Mouse (Mus musculus) MEL (cell line): ENCODE measurements around the gene Actn2. TPM values are rescaled to one million over a fixed set of nuclear protein-coding genes. Genes with fewer than 3 reads are reported as not detected.

ENCODE experiments used
- DNase-seq: peaks from one replicate; pipeline ENCODE4 v3.0.0; 2011; ENCODE audit warnings: low read depth, low spot score
- H3K27ac ChIP-seq: 2 replicates; pipeline ENCODE4 v1.5.1; 2012; ENCODE audit warnings: low read depth, mild to moderate bottlenecking, control low read depth, low read length, moderate library complexity; ENCODE audit not compliant: control insufficient read depth
- H3K27me3 ChIP-seq, 2 experiments: fragments of 150-350 bp in 1 of 2; sonication (generic) in 1 of 2; 2 replicates each; pipeline ENCODE4 v1.6.1; 2012; ENCODE audit warnings: low read length in 2 of 2, mild to moderate bottlenecking in 2 of 2, improper control_type of control experiment in 1 of 2, moderate library complexity in 1 of 2; ENCODE audit not compliant: insufficient read depth in 2 of 2, control insufficient read depth in 1 of 2
- H3K36me3 ChIP-seq, 2 experiments: 2 replicates each; pipeline ENCODE4 v1.6.1; 2012 to 2014; ENCODE audit warnings: low read length in 2 of 2, improper control_type of control experiment in 1 of 2, inconsistent platforms in 1 of 2, mild to moderate bottlenecking in 1 of 2; ENCODE audit not compliant: insufficient read depth in 2 of 2, control insufficient read depth in 1 of 2
- H3K4me1 ChIP-seq, 2 experiments: fragments of 150-350 bp in 1 of 2; sonication (generic) in 1 of 2; 2 replicates each; pipeline ENCODE4 v1.6.1; 2012; ENCODE audit warnings: low read length in 2 of 2, improper control_type of control experiment in 1 of 2, mild to moderate bottlenecking in 1 of 2; ENCODE audit not compliant: insufficient read depth in 2 of 2, control insufficient read depth in 1 of 2
- H3K4me3 ChIP-seq, 2 experiments: fragments of 150-350 bp in 1 of 2; sonication (generic) in 1 of 2; 2 replicates each; pipeline ENCODE4 v1.5.1; 2012; ENCODE audit warnings: low read depth in 2 of 2, low read length in 2 of 2, mild to moderate bottlenecking in 2 of 2, moderate library complexity in 2 of 2, control low read depth in 1 of 2, improper control_type of control experiment in 1 of 2; ENCODE audit not compliant: control insufficient read depth in 1 of 2, insufficient read depth in 1 of 2
- H3K79me2 ChIP-seq: 2 replicates; pipeline ENCODE4 v1.6.1; 2012; ENCODE audit warnings: mild to moderate bottlenecking, low read length, moderate library complexity; ENCODE audit not compliant: control insufficient read depth, poor library complexity, insufficient read depth
- H3K9ac ChIP-seq: 2 replicates; pipeline ENCODE4 v1.6.1; 2012; ENCODE audit warnings: low read depth, mild to moderate bottlenecking, control low read depth, low read length, moderate library complexity; ENCODE audit not compliant: control insufficient read depth, poor library complexity, severe bottlenecking
- H3K9me3 ChIP-seq: fragments of 150-350 bp; sonication (generic); replicated peaks from 2 replicates; pipeline ENCODE4 v1.6.1; 2012; ENCODE audit warnings: mild to moderate bottlenecking, low read length, improper control_type of control experiment, moderate library complexity; ENCODE audit not compliant: insufficient read depth
- BHLHE40 ChIP-seq: IDR thresholded peaks from 2 replicates; pipeline ENCODE4 v1.6.1; 2012; ENCODE audit warnings: low read depth, mild to moderate bottlenecking, inconsistent platforms, low read length, improper control_type of control experiment, borderline replicate concordance
- CHD1 ChIP-seq: IDR thresholded peaks from 2 replicates; pipeline ENCODE4 v1.6.1; 2012; ENCODE audit warnings: low read depth, mild to moderate bottlenecking, inconsistent platforms, low read length, improper control_type of control experiment
- CHD2 ChIP-seq: IDR thresholded peaks from 2 replicates; pipeline ENCODE4 v1.6.1; 2011; ENCODE audit warnings: low read length, improper control_type of control experiment
- CTCF ChIP-seq, 3 experiments: IDR thresholded peaks in 2 of 3; conservative IDR thresholded peaks in 1 of 3; 2 replicates each; pipeline ENCODE4 v1.5.1; 2011 to 2012; ENCODE audit warnings: low read length in 3 of 3, low read depth in 2 of 3, mild to moderate bottlenecking in 2 of 3, improper control_type of control experiment in 1 of 3, inconsistent platforms in 1 of 3, mixed read lengths in 1 of 3, moderate library complexity in 1 of 3; ENCODE audit not compliant: control insufficient read depth in 1 of 3, insufficient read depth in 1 of 3, poor library complexity in 1 of 3, severe bottlenecking in 1 of 3
- E2F4 ChIP-seq: IDR thresholded peaks from 2 replicates; pipeline ENCODE4 v1.6.1; 2011; ENCODE audit warnings: low read depth, low read length, improper control_type of control experiment, borderline replicate concordance
- ELF1 ChIP-seq: IDR thresholded peaks from 2 replicates; pipeline ENCODE4 v1.6.1; 2014; ENCODE audit warnings: low read depth, mild to moderate bottlenecking, inconsistent platforms, low read length, improper control_type of control experiment, moderate library complexity
- EP300 ChIP-seq, 2 experiments: IDR thresholded peaks; 2 replicates each; pipeline ENCODE4 v1.6.1; 2011; ENCODE audit warnings: improper control_type of control experiment in 2 of 2, low read length in 2 of 2, low read depth in 1 of 2, mild to moderate bottlenecking in 1 of 2
- GATA1 ChIP-seq: IDR thresholded peaks from 2 replicates; pipeline ENCODE4 v1.6.1; 2011; ENCODE audit warnings: low read depth, low read length, improper control_type of control experiment
- JUND ChIP-seq: IDR thresholded peaks from 2 replicates; pipeline ENCODE4 v1.6.1; 2011; ENCODE audit warnings: low read depth, mild to moderate bottlenecking, improper control_type of control experiment, low read length
- MAX ChIP-seq: IDR thresholded peaks from 2 replicates; pipeline ENCODE4 v1.6.1; 2011; ENCODE audit warnings: low read length, improper control_type of control experiment
- MYC ChIP-seq: IDR thresholded peaks from 2 replicates; pipeline ENCODE4 v1.6.1; 2011; ENCODE audit warnings: low read depth, mild to moderate bottlenecking, low read length, improper control_type of control experiment, moderate library complexity
- NRF1 ChIP-seq: IDR thresholded peaks from 2 replicates; pipeline ENCODE4 v1.6.1; 2014; ENCODE audit warnings: low read depth, mild to moderate bottlenecking, inconsistent platforms, low read length, improper control_type of control experiment, moderate library complexity; ENCODE audit not compliant: poor library complexity, insufficient read depth, severe bottlenecking
- POLR2A ChIP-seq, 2 experiments: IDR thresholded peaks; 2 replicates each; pipeline ENCODE4 v1.6.1; 2011 to 2012; ENCODE audit warnings: low read length in 2 of 2, mild to moderate bottlenecking in 2 of 2, control low read depth in 1 of 2, improper control_type of control experiment in 1 of 2, low read depth in 1 of 2, moderate library complexity in 1 of 2; ENCODE audit not compliant: control insufficient read depth in 1 of 2, insufficient read depth in 1 of 2, poor library complexity in 1 of 2
- POLR2AphosphoS2 ChIP-seq: IDR thresholded peaks from 2 replicates; pipeline ENCODE4 v1.6.1; 2011; ENCODE audit warnings: low read length, improper control_type of control experiment
- POLR2AphosphoS5 ChIP-seq: IDR thresholded peaks from 2 replicates; pipeline ENCODE4 v1.6.1; 2012; ENCODE audit warnings: low read depth, borderline replicate concordance, mild to moderate bottlenecking, inconsistent platforms, low read length, moderate library complexity, mixed read lengths
- RAD21 ChIP-seq: IDR thresholded peaks from 2 replicates; pipeline ENCODE4 v1.6.1; 2011; ENCODE audit warnings: mild to moderate bottlenecking, low read depth, low read length, improper control_type of control experiment
- RCOR1 ChIP-seq: IDR thresholded peaks from 2 replicates; pipeline ENCODE4 v1.6.1; 2012; ENCODE audit warnings: low read depth, mild to moderate bottlenecking, inconsistent platforms, low read length, improper control_type of control experiment
- TAL1 ChIP-seq: IDR thresholded peaks from 2 replicates; pipeline ENCODE4 v1.6.1; 2012; ENCODE audit warnings: mild to moderate bottlenecking, inconsistent platforms, low read length, moderate library complexity, mixed read lengths
- USF1 ChIP-seq: IDR thresholded peaks from 2 replicates; pipeline ENCODE4 v1.6.1; 2014; ENCODE audit warnings: low read depth, mild to moderate bottlenecking, inconsistent platforms, low read length, improper control_type of control experiment, moderate library complexity
- USF2 ChIP-seq, 2 experiments: IDR thresholded peaks; 2 replicates each; pipeline ENCODE4 v1.6.1; 2011 to 2012; ENCODE audit warnings: improper control_type of control experiment in 2 of 2, low read length in 2 of 2, borderline replicate concordance in 1 of 2, inconsistent platforms in 1 of 2, low read depth in 1 of 2, mild to moderate bottlenecking in 1 of 2; ENCODE audit not compliant: insufficient read depth in 1 of 2
- polyA plus RNA-seq, 2 experiments: library from polyadenylated mRNA; stranded (reverse) in 1 of 2; unstranded in 1 of 2; fragments of >175 nt in 1 of 2; fragments of >200 nt in 1 of 2; gene quantifications; 2 replicates each; pipeline versions ENCODE4 v1.2.1 to v1.2.4; 2012; ENCODE audit warnings: low replicate concordance in 2 of 2, low read depth in 1 of 2; ENCODE audit not compliant: insufficient read length in 2 of 2, insufficient read depth in 1 of 2, missing spikeins in 1 of 2
- total RNA-seq: library from RNA; depleted of rRNA; stranded (reverse); fragments of 300-350 nt; gene quantifications from 2 replicates; pipeline ENCODE4 v1.2.3, GENCODE M21; 2012

Gene Actn2
- total and polyA plus RNA-seq, 3 experiments = not detected

DNA sequence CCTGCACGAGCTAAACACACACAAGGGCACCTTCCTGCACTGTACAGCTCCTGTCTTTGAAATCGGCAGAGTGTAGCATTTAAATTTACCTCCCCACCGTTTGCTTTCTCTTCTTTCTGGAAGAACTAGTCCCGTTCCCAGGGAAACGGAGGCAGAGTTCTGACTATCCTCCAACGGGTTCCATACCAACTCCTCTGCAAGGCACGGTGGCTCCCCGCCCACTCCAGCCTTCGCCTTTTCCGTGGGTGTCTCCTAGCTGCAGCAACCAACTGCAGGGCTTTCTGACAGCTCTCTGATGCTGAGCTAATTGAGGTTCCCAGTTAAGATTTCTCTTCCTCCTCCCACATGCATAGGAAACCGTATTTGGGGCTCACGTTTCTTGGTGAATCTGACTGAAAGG is 6.5 kb downstream of the Actn2 start:
- Histone ChIP-seq H3K36me3 (no peaks in the 10 kb centered on the region; a peak in 1 of 4 replicates), H3K27ac (no peak overlapping the region), H3K4me1 (no peaks in the 10 kb centered on the region; a peak in 1 of 4 replicates), H3K9me3 (no peaks in the 10 kb centered on the region), H3K79me2 (no peaks in the 10 kb centered on the region)
- DNase-seq = no peak
- TF ChIP-seq RAD21 (no peak), E2F4 (no peak), GATA1 (no peak), CTCF (IDR thresholded peaks at IDR 0.05 in 2 of 3, conservative IDR thresholded peaks at IDR 0.05 in 1 of 3; ENCODE audit: control insufficient read depth in 1 of 3, insufficient read depth in 1 of 3, low read depth in 2 of 3, low read length in 3 of 3, poor library complexity in 1 of 3, severe bottlenecking in 1 of 3) (no peak), MYC (no peak), USF1 (no peak), POLR2AphosphoS5 (no peak), EP300 (IDR thresholded peaks at IDR 0.05; ENCODE audit: low read depth in 1 of 2, low read length in 2 of 2) (no peak)
- TF ChIP-seq, all 39 proteins: peak for 0
- H3K4me3 ChIP-seq = no peak overlapping the region
- no peak overlapping the region for H3K9ac ChIP-seq
- H3K27me3 ChIP-seq = no peaks in the 10 kb centered on the region

DNA sequence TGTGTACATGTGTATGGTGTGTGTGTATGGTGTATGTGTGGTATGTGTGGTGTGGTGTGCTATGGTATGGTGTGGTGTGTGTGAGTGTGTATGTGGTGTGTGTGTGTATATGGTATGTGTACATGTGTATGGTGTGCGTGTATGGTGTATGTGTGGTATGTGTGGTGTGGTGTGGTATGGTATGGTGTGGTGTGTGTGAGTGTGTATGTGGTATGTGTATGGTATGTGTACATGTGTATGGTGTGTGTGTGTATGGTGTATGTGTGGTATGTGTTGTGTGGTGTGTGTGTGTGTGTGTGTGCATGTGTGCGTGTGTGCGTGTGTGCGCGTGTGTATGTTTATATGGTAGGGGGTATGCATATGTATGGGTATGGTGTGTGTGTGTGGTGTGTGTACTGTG is 9.0 kb downstream of the Actn2 start:
- DNase-seq = no peak
- H3K4me1 ChIP-seq = no peaks in the 10 kb centered on the region; a peak in 1 of 4 replicates
- H3K9me3 ChIP-seq = no peaks in the 10 kb centered on the region
- no peak overlapping the region for H3K27ac ChIP-seq
- TF ChIP-seq ELF1 = no peak
- TF ChIP-seq TAL1 = no peak
- peak; percentile 23; the same call in 1 of the 2 replicates for TF ChIP-seq POLR2AphosphoS5
- TF ChIP-seq EP300 (IDR thresholded peaks at IDR 0.05; ENCODE audit: low read depth in 1 of 2, low read length in 2 of 2) = no peak
- H3K9ac ChIP-seq = no peak overlapping the region
- no peak overlapping the region for H3K4me3 ChIP-seq
- no peaks in the 10 kb centered on the region for H3K79me2 ChIP-seq
- H3K27me3 ChIP-seq = no peaks in the 10 kb centered on the region
- no peaks in the 10 kb centered on the region; a peak in 1 of 4 replicates for H3K36me3 ChIP-seq

DNA sequence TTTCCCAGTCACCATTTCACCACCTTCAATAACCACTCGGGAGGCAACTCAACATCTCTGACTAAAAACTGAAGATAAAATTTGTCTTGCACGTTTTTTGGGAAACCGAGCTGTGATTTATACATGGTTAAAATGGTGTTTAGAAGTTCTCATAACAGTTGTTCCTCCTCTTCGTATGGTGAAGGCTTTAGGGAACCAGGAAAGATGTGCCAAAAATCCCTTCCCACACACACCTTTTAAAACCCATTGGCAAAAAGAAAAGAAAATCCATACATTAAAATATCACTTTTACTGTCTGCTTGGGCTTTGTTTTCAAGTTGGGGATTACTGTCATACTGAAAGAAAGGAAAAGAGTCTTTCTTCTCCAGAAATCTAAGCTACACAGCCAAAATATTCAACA is 12.2 kb downstream of the Actn2 start:
- Histone ChIP-seq H3K36me3 (no peaks in the 10 kb centered on the region; a peak in 1 of 4 replicates), H3K9me3 (no peaks in the 10 kb centered on the region), H3K4me1 (no peaks in the 10 kb centered on the region), H3K4me3 (no peak overlapping the region)
- no peak for DNase-seq
- TF ChIP-seq CHD2 (no peak), BHLHE40 (no peak), GATA1 (no peak), ELF1 (no peak), EP300 (IDR thresholded peaks at IDR 0.05; ENCODE audit: low read depth in 1 of 2, low read length in 2 of 2) (no peak), USF2 (IDR thresholded peaks at IDR 0.05; ENCODE audit: borderline replicate concordance in 1 of 2, insufficient read depth in 1 of 2, low read depth in 1 of 2, low read length in 2 of 2) (no peak), USF1 (no peak), JUND (no peak), RAD21 (no peak), CHD1 (no peak), RCOR1 (no peak), MAX (no peak), POLR2A (IDR thresholded peaks at IDR 0.05; ENCODE audit: control insufficient read depth in 1 of 2, insufficient read depth in 1 of 2, low read depth in 1 of 2, low read length in 2 of 2, poor library complexity in 1 of 2) (no peak), NRF1 (no peak), POLR2AphosphoS2 (no peak)
- TF ChIP-seq, all 39 proteins: peak for 0
- no peak overlapping the region for H3K9ac ChIP-seq
- no peak overlapping the region for H3K27ac ChIP-seq
- peaks cover 0 to 2% of the 10 kb centered on the region in 2 experiments; a peak in 1 of 4 replicates for H3K27me3 ChIP-seq
- no peaks in the 10 kb centered on the region for H3K79me2 ChIP-seq
